Mouse (Mus musculus) MEL (cell line): ENCODE data around the gene Sox10. TPM values are rescaled to one million over a fixed set of nuclear protein-coding genes. Genes with fewer than 3 reads are reported as not detected.

Experiments used
- DNase-seq: peaks from one replicate; pipeline ENCODE4 v3.0.0; 2011; ENCODE audit warnings: low read depth, low spot score
- H3K27ac ChIP-seq: 2 replicates; pipeline ENCODE4 v1.5.1; 2012; ENCODE audit warnings: low read depth, mild to moderate bottlenecking, control low read depth, low read length, moderate library complexity; ENCODE audit not compliant: control insufficient read depth
- H3K27me3 ChIP-seq, 2 experiments: fragments of 150-350 bp in 1 of 2; sonication (generic) in 1 of 2; 2 replicates each; pipeline ENCODE4 v1.6.1; 2012; ENCODE audit warnings: low read length in 2 of 2, mild to moderate bottlenecking in 2 of 2, improper control_type of control experiment in 1 of 2, moderate library complexity in 1 of 2; ENCODE audit not compliant: insufficient read depth in 2 of 2, control insufficient read depth in 1 of 2
- H3K36me3 ChIP-seq, 2 experiments: 2 replicates each; pipeline ENCODE4 v1.6.1; 2012 to 2014; ENCODE audit warnings: low read length in 2 of 2, improper control_type of control experiment in 1 of 2, inconsistent platforms in 1 of 2, mild to moderate bottlenecking in 1 of 2; ENCODE audit not compliant: insufficient read depth in 2 of 2, control insufficient read depth in 1 of 2
- H3K4me1 ChIP-seq, 2 experiments: fragments of 150-350 bp in 1 of 2; sonication (generic) in 1 of 2; 2 replicates each; pipeline ENCODE4 v1.6.1; 2012; ENCODE audit warnings: low read length in 2 of 2, improper control_type of control experiment in 1 of 2, mild to moderate bottlenecking in 1 of 2; ENCODE audit not compliant: insufficient read depth in 2 of 2, control insufficient read depth in 1 of 2
- H3K4me3 ChIP-seq, 2 experiments: fragments of 150-350 bp in 1 of 2; sonication (generic) in 1 of 2; 2 replicates each; pipeline ENCODE4 v1.5.1; 2012; ENCODE audit warnings: low read depth in 2 of 2, low read length in 2 of 2, mild to moderate bottlenecking in 2 of 2, moderate library complexity in 2 of 2, control low read depth in 1 of 2, improper control_type of control experiment in 1 of 2; ENCODE audit not compliant: control insufficient read depth in 1 of 2, insufficient read depth in 1 of 2
- H3K79me2 ChIP-seq: 2 replicates; pipeline ENCODE4 v1.6.1; 2012; ENCODE audit warnings: mild to moderate bottlenecking, low read length, moderate library complexity; ENCODE audit not compliant: control insufficient read depth, poor library complexity, insufficient read depth
- H3K9ac ChIP-seq: 2 replicates; pipeline ENCODE4 v1.6.1; 2012; ENCODE audit warnings: low read depth, mild to moderate bottlenecking, control low read depth, low read length, moderate library complexity; ENCODE audit not compliant: control insufficient read depth, poor library complexity, severe bottlenecking
- H3K9me3 ChIP-seq: fragments of 150-350 bp; sonication (generic); replicated peaks from 2 replicates; pipeline ENCODE4 v1.6.1; 2012; ENCODE audit warnings: mild to moderate bottlenecking, low read length, improper control_type of control experiment, moderate library complexity; ENCODE audit not compliant: insufficient read depth
- CHD1 ChIP-seq: IDR thresholded peaks from 2 replicates; pipeline ENCODE4 v1.6.1; 2012; ENCODE audit warnings: low read depth, mild to moderate bottlenecking, inconsistent platforms, low read length, improper control_type of control experiment
- CHD2 ChIP-seq: IDR thresholded peaks from 2 replicates; pipeline ENCODE4 v1.6.1; 2011; ENCODE audit warnings: low read length, improper control_type of control experiment
- CTCF ChIP-seq, 3 experiments: IDR thresholded peaks in 2 of 3; conservative IDR thresholded peaks in 1 of 3; 2 replicates each; pipeline ENCODE4 v1.5.1; 2011 to 2012; ENCODE audit warnings: low read length in 3 of 3, low read depth in 2 of 3, mild to moderate bottlenecking in 2 of 3, improper control_type of control experiment in 1 of 3, inconsistent platforms in 1 of 3, mixed read lengths in 1 of 3, moderate library complexity in 1 of 3; ENCODE audit not compliant: control insufficient read depth in 1 of 3, insufficient read depth in 1 of 3, poor library complexity in 1 of 3, severe bottlenecking in 1 of 3
- E2F4 ChIP-seq: IDR thresholded peaks from 2 replicates; pipeline ENCODE4 v1.6.1; 2011; ENCODE audit warnings: low read depth, low read length, improper control_type of control experiment, borderline replicate concordance
- ELF1 ChIP-seq: IDR thresholded peaks from 2 replicates; pipeline ENCODE4 v1.6.1; 2014; ENCODE audit warnings: low read depth, mild to moderate bottlenecking, inconsistent platforms, low read length, improper control_type of control experiment, moderate library complexity
- EP300 ChIP-seq, 2 experiments: IDR thresholded peaks; 2 replicates each; pipeline ENCODE4 v1.6.1; 2011; ENCODE audit warnings: improper control_type of control experiment in 2 of 2, low read length in 2 of 2, low read depth in 1 of 2, mild to moderate bottlenecking in 1 of 2
- GABPA ChIP-seq: IDR thresholded peaks from 2 replicates; pipeline ENCODE4 v1.6.1; 2012; ENCODE audit warnings: low read depth, mild to moderate bottlenecking, inconsistent platforms, low read length, improper control_type of control experiment, moderate library complexity
- GATA1 ChIP-seq: IDR thresholded peaks from 2 replicates; pipeline ENCODE4 v1.6.1; 2011; ENCODE audit warnings: low read depth, low read length, improper control_type of control experiment
- JUND ChIP-seq: IDR thresholded peaks from 2 replicates; pipeline ENCODE4 v1.6.1; 2011; ENCODE audit warnings: low read depth, mild to moderate bottlenecking, improper control_type of control experiment, low read length
- MAFK ChIP-seq: IDR thresholded peaks from 2 replicates; pipeline ENCODE4 v1.6.1; 2011; ENCODE audit warnings: low read depth, mild to moderate bottlenecking, low read length, improper control_type of control experiment, borderline replicate concordance
- MAX ChIP-seq: IDR thresholded peaks from 2 replicates; pipeline ENCODE4 v1.6.1; 2011; ENCODE audit warnings: low read length, improper control_type of control experiment
- MAZ ChIP-seq: IDR thresholded peaks from 2 replicates; pipeline ENCODE4 v1.6.1; 2012; ENCODE audit warnings: low read depth, mild to moderate bottlenecking, inconsistent platforms, low read length, improper control_type of control experiment
- MEF2A ChIP-seq: IDR thresholded peaks from 2 replicates; pipeline ENCODE4 v1.6.1; 2014; ENCODE audit warnings: low read depth, mild to moderate bottlenecking, inconsistent platforms, low read length, improper control_type of control experiment; ENCODE audit not compliant: poor library complexity, insufficient replicate concordance, severe bottlenecking; ENCODE audit errors: extremely low read depth
- MXI1 ChIP-seq: IDR thresholded peaks from 2 replicates; pipeline ENCODE4 v1.6.1; 2011; ENCODE audit warnings: mild to moderate bottlenecking, low read depth, low read length, improper control_type of control experiment
- MYC ChIP-seq: IDR thresholded peaks from 2 replicates; pipeline ENCODE4 v1.6.1; 2011; ENCODE audit warnings: low read depth, mild to moderate bottlenecking, low read length, improper control_type of control experiment, moderate library complexity
- NELFE ChIP-seq: IDR thresholded peaks from 2 replicates; pipeline ENCODE4 v1.6.1; 2011; ENCODE audit warnings: low read depth, low read length, improper control_type of control experiment
- NRF1 ChIP-seq: IDR thresholded peaks from 2 replicates; pipeline ENCODE4 v1.6.1; 2014; ENCODE audit warnings: low read depth, mild to moderate bottlenecking, inconsistent platforms, low read length, improper control_type of control experiment, moderate library complexity; ENCODE audit not compliant: poor library complexity, insufficient read depth, severe bottlenecking
- POLR2A ChIP-seq, 2 experiments: IDR thresholded peaks; 2 replicates each; pipeline ENCODE4 v1.6.1; 2011 to 2012; ENCODE audit warnings: low read length in 2 of 2, mild to moderate bottlenecking in 2 of 2, control low read depth in 1 of 2, improper control_type of control experiment in 1 of 2, low read depth in 1 of 2, moderate library complexity in 1 of 2; ENCODE audit not compliant: control insufficient read depth in 1 of 2, insufficient read depth in 1 of 2, poor library complexity in 1 of 2
- RAD21 ChIP-seq: IDR thresholded peaks from 2 replicates; pipeline ENCODE4 v1.6.1; 2011; ENCODE audit warnings: mild to moderate bottlenecking, low read depth, low read length, improper control_type of control experiment
- RCOR1 ChIP-seq: IDR thresholded peaks from 2 replicates; pipeline ENCODE4 v1.6.1; 2012; ENCODE audit warnings: low read depth, mild to moderate bottlenecking, inconsistent platforms, low read length, improper control_type of control experiment
- SIN3A ChIP-seq: IDR thresholded peaks from 2 replicates; pipeline ENCODE4 v1.6.1; 2012; ENCODE audit warnings: low read length, improper control_type of control experiment, inconsistent platforms
- TAL1 ChIP-seq: IDR thresholded peaks from 2 replicates; pipeline ENCODE4 v1.6.1; 2012; ENCODE audit warnings: mild to moderate bottlenecking, inconsistent platforms, low read length, moderate library complexity, mixed read lengths
- UBTF ChIP-seq: IDR thresholded peaks from 2 replicates; pipeline ENCODE4 v1.6.1; 2012; ENCODE audit warnings: low read depth, mild to moderate bottlenecking, inconsistent platforms, low read length, improper control_type of control experiment, moderate library complexity, borderline replicate concordance; ENCODE audit not compliant: insufficient read depth
- USF2 ChIP-seq, 2 experiments: IDR thresholded peaks; 2 replicates each; pipeline ENCODE4 v1.6.1; 2011 to 2012; ENCODE audit warnings: improper control_type of control experiment in 2 of 2, low read length in 2 of 2, borderline replicate concordance in 1 of 2, inconsistent platforms in 1 of 2, low read depth in 1 of 2, mild to moderate bottlenecking in 1 of 2; ENCODE audit not compliant: insufficient read depth in 1 of 2
- ZKSCAN1 ChIP-seq: IDR thresholded peaks from 2 replicates; pipeline ENCODE4 v1.6.1; 2012; ENCODE audit warnings: low read depth, mild to moderate bottlenecking, inconsistent platforms, low read length, improper control_type of control experiment, moderate library complexity
- ZMIZ1 ChIP-seq: IDR thresholded peaks from 2 replicates; pipeline ENCODE4 v1.6.1; 2012; ENCODE audit warnings: low read depth, mild to moderate bottlenecking, inconsistent platforms, low read length, improper control_type of control experiment, moderate library complexity
- ZNF384 ChIP-seq: IDR thresholded peaks from 2 replicates; pipeline ENCODE4 v1.6.1; 2012; ENCODE audit warnings: low read depth, mild to moderate bottlenecking, inconsistent platforms, low read length, improper control_type of control experiment
- polyA plus RNA-seq, 2 experiments: library from polyadenylated mRNA; stranded (reverse) in 1 of 2; unstranded in 1 of 2; fragments of >175 nt in 1 of 2; fragments of >200 nt in 1 of 2; gene quantifications; 2 replicates each; pipeline versions ENCODE4 v1.2.1 to v1.2.4; 2012; ENCODE audit warnings: low replicate concordance in 2 of 2, low read depth in 1 of 2; ENCODE audit not compliant: insufficient read length in 2 of 2, insufficient read depth in 1 of 2, missing spikeins in 1 of 2
- total RNA-seq: library from RNA; depleted of rRNA; stranded (reverse); fragments of 300-350 nt; gene quantifications from 2 replicates; pipeline ENCODE4 v1.2.3, GENCODE M21; 2012

The Sox10 gene
- total and polyA plus RNA-seq, 3 experiments, result not detected

DNA sequence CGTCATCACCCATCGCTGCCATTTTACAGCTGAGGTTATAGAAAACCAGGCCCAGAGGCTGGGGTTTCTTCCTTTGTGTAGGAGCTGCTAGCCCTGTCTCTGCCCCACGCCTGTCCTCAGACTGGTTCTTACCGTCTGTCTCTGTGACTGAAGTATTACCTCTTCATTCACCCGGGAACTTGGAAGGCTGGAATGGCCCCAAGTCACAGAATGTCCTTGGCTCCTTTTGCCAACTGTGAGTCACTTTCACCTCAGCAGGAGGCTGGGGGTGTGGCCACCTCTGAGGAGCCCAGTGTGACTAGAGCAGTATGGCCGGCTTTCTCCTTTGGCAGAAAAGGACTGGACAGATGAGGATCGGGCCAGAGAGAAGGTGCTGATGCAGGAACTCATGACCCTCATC is 33.6 kb downstream of the Sox10 start:
- no peak for TF ChIP-seq TAL1
- TF ChIP-seq MAZ, result no peak
- no peak for TF ChIP-seq USF2 (IDR thresholded peaks at IDR 0.05; ENCODE audit: borderline replicate concordance in 1 of 2, insufficient read depth in 1 of 2, low read depth in 1 of 2, low read length in 2 of 2)
- TF ChIP-seq UBTF, result no peak
- TF ChIP-seq JUND, result no peak
- TF ChIP-seq MYC, result no peak
- TF ChIP-seq MAFK, result no peak
- no peak for TF ChIP-seq ZKSCAN1
- no peak for TF ChIP-seq RAD21
- TF ChIP-seq NELFE, result no peak
- TF ChIP-seq ZMIZ1, result no peak
- no peak for TF ChIP-seq CHD2
- TF ChIP-seq SIN3A, result no peak
- peaks cover 0 to 3% of the 10 kb centered on the region in 2 experiments; a peak in 1 of 4 replicates for H3K36me3 ChIP-seq
- DNase-seq, result no peak

GRCm38 (mm10) chr15:79130782-79131181 is 34.3 kb downstream of the Sox10 start:
- no peak for DNase-seq
- TF ChIP-seq MXI1 (no peak), ZMIZ1 (no peak), EP300 (IDR thresholded peaks at IDR 0.05; ENCODE audit: low read depth in 1 of 2, low read length in 2 of 2) (no peak), MEF2A (no peak), MYC (no peak), MAX (no peak), CTCF (IDR thresholded peaks at IDR 0.05 in 2 of 3, conservative IDR thresholded peaks at IDR 0.05 in 1 of 3; ENCODE audit: control insufficient read depth in 1 of 3, insufficient read depth in 1 of 3, low read depth in 2 of 3, low read length in 3 of 3, poor library complexity in 1 of 3, severe bottlenecking in 1 of 3) (no peak), NRF1 (no peak), CHD1 (no peak), GATA1 (no peak), E2F4 (no peak), ELF1 (no peak), ZNF384 (no peak), RCOR1 (no peak), POLR2A (IDR thresholded peaks at IDR 0.05; ENCODE audit: control insufficient read depth in 1 of 2, insufficient read depth in 1 of 2, low read depth in 1 of 2, low read length in 2 of 2, poor library complexity in 1 of 2) (no peak), GABPA (no peak)
- peaks cover 0 to 3% of the 10 kb centered on the region in 2 experiments; a peak in 1 of 4 replicates for H3K36me3 ChIP-seq

More for the DNA sequence above, 33.6 kb downstream of the Sox10 start:
- Histone ChIP-seq H3K27me3 (no peaks in the 10 kb centered on the region), H3K27ac (no peak overlapping the region), H3K9ac (no peak overlapping the region), H3K4me3 (no peak overlapping the region), H3K79me2 (no peaks in the 10 kb centered on the region), H3K9me3 (no peaks in the 10 kb centered on the region), H3K4me1 (no peaks in the 10 kb centered on the region)

More at GRCm38 (mm10) chr15:79130782-79131181, 34.3 kb downstream of the Sox10 start:
- no peaks in the 10 kb centered on the region for H3K4me1 ChIP-seq
- no peak overlapping the region for H3K4me3 ChIP-seq
- no peak overlapping the region for H3K27ac ChIP-seq
- H3K79me2 ChIP-seq, result no peaks in the 10 kb centered on the region
- H3K27me3 ChIP-seq, result no peaks in the 10 kb centered on the region
- H3K9me3 ChIP-seq, result no peaks in the 10 kb centered on the region
- no peak overlapping the region for H3K9ac ChIP-seq
